Mouse (Mus musculus) neural tube, embryonic 13.5 days (tissue): ENCODE measurements around the gene Gpr33. TPM values are rescaled to one million over a fixed set of nuclear protein-coding genes. Genes with fewer than 3 reads are reported as not detected.

Experiments
- ATAC-seq: fragments of 200-750 bp; cut with Nextera tagmentation; 2 replicates; pipeline ENCODE4 v1.8.0; 2017; ENCODE audit warnings: low read depth, mild to moderate bottlenecking, moderate TSS enrichment, moderate library complexity
- H3K27ac ChIP-seq: fragments of 300-500 bp; sonication (generic); replicated peaks from 2 replicates; pipeline ENCODE4 v1.5.1; 2015; ENCODE audit warnings: moderate library complexity, mild to moderate bottlenecking, inconsistent platforms
- H3K27me3 ChIP-seq: fragments of 300-500 bp; sonication (generic); 2 replicates; pipeline ENCODE4 v1.6.1; 2015; ENCODE audit warnings: mild to moderate bottlenecking, inconsistent platforms
- H3K36me3 ChIP-seq: fragments of 300-500 bp; sonication (generic); 2 replicates; pipeline ENCODE4 v1.6.1; 2015; ENCODE audit warnings: mild to moderate bottlenecking, inconsistent platforms
- H3K4me1 ChIP-seq: fragments of 300-500 bp; sonication (generic); replicated peaks from 2 replicates; pipeline ENCODE4 v1.6.1; 2015; ENCODE audit warnings: inconsistent platforms
- H3K4me2 ChIP-seq: fragments of 300-500 bp; sonication (generic); 2 replicates; pipeline ENCODE4 v1.6.1; 2015; ENCODE audit warnings: inconsistent platforms, mild to moderate bottlenecking, moderate library complexity
- H3K4me3 ChIP-seq: fragments of 300-500 bp; sonication (generic); 2 replicates; pipeline ENCODE4 v1.5.1; 2015; ENCODE audit warnings: mild to moderate bottlenecking, inconsistent platforms
- H3K9ac ChIP-seq: fragments of 300-500 bp; sonication (generic); 2 replicates; pipeline ENCODE4 v1.6.1; 2015; ENCODE audit warnings: moderate library complexity, mild to moderate bottlenecking, inconsistent platforms
- H3K9me3 ChIP-seq: fragments of 300-500 bp; sonication (generic); 2 replicates; pipeline ENCODE4 v1.6.1; 2016; ENCODE audit warnings: inconsistent platforms
- WGBS: fragments of 180-500 bp; shearing (Covaris S2); methylation state at CpG from one replicate; pipeline ENCODE4 v1.1.7; 2015; 5-methylcytosine and 5-hydroxymethylcytosine counted together
- polyA plus RNA-seq: library from polyadenylated mRNA; unstranded; fragments of >200 nt; fragmentation: Nextera tagmentation; extraction: Ambion mirVana; gene quantifications from 2 replicates; pipeline ENCODE4 v1.2.1, GENCODE M21; 2015

Gpr33 gene
- not detected in 2 replicates for polyA plus RNA-seq

DNA sequence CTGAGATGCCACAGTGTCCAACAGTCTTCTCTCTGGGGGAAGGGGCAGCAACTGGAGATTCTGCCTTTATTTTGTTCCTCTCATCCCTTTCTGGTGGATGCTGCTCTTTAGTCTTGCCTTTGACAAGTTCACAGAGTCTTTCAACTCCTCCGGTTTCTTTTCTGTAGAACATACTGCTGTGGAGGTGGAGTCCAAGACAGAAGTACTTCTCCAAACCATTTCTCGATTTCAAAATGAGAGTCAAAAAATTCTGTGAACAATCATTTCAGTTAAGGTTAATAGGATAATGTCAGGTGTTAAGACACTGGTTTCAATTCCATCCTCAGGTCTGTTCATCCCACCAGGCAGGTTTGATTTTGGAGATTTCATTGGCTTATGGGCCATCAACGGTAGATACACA lies at the start of gene Gpr33:
Gene Gpr33 (minus strand): TSS at position 101 of the 400 bp plus-strand sequence.
- no peak within 1 kb of the TSS for H3K4me2 ChIP-seq
- no peak within 1 kb of the TSS for H3K9ac ChIP-seq
- no peaks in the 10 kb centered on the region for H3K36me3 ChIP-seq
- ATAC-seq = no peak
- H3K4me3 ChIP-seq = no peak within 1 kb of the TSS
- WGBS = 94% methylated on average over 3 of the region's 3 CpGs
- no peaks in the 10 kb centered on the region for H3K9me3 ChIP-seq
- H3K27ac ChIP-seq = no peak within 1 kb of the TSS
- H3K27me3 ChIP-seq = no peaks in the 10 kb centered on the region
- H3K4me1 ChIP-seq = no peaks in the 10 kb centered on the region

DNA sequence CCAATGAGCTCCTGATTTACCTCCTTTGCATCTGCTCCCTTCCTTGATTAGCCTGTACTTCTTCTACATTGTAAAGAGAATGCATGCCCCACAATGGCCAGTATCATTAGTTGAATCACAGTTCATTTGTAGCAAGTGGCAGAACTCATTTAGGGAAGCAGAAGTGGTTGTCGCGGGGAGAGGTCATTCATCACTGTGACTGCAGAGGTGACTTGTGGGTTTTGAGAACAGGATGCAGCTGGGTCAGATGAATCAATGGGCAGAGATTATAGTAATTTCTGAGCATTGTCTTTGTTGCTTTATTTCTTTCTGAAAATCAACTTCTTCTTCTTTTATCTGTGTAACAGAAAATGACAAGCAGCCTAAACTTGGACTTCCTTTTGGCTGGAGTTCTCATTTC lies 21.5 kb upstream of the Gpr33 start:
- Histone ChIP-seq H3K4me3 (no peak overlapping the region), H3K27ac (no peak overlapping the region), H3K4me1 (no peaks in the 10 kb centered on the region), H3K36me3 (no peaks in the 10 kb centered on the region), H3K9ac (no peak overlapping the region), H3K4me2 (no peak overlapping the region), H3K27me3 (no peaks in the 10 kb centered on the region), H3K9me3 (no peaks in the 10 kb centered on the region)
- 50% methylated on average over 2 of the region's 2 CpGs for WGBS
- ATAC-seq = no peak

GRCm38 (mm10) chr12:52046371-52046770 lies 18.5 kb upstream of the Gpr33 start:
- Histone ChIP-seq H3K9ac (no peak overlapping the region), H3K4me3 (no peak overlapping the region), H3K9me3 (no peaks in the 10 kb centered on the region), H3K27me3 (no peaks in the 10 kb centered on the region), H3K36me3 (no peaks in the 10 kb centered on the region), H3K27ac (no peak overlapping the region), H3K4me1 (no peaks in the 10 kb centered on the region), H3K4me2 (no peak overlapping the region)
- 94% methylated on average over 4 of the region's 4 CpGs for WGBS
- ATAC-seq = no peak

DNA sequence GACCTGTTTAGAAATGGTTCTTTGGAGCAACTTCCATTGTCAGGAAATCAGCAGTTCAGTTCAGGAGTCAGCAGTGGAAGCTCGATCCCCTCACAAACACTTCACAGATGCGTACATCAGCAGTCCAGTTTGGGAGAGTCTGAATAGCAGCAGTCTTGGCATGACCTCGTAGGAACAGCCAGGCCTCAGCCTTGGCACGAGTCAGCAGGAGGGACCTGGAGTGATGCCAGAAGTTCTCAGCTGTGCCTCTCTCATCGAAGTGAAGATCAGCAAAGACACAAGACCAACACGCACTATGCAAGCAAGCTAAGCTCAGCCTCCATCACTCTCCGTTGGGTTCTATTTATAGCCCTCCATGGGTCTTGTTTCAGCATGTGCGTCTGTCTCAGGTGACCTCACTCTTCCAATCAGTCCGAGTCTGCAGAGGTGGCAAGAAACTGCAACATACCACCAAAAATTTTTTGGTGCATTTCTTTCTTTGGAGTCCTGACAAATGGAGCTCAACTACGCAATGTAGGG lies 15.0 kb upstream of the Gpr33 start:
- Histone ChIP-seq H3K27me3 (no peaks in the 10 kb centered on the region), H3K36me3 (no peaks in the 10 kb centered on the region), H3K9ac (no peak overlapping the region), H3K9me3 (no peaks in the 10 kb centered on the region), H3K4me2 (no peak overlapping the region), H3K27ac (no peak overlapping the region), H3K4me1 (no peaks in the 10 kb centered on the region), H3K4me3 (no peak overlapping the region)
- 71% methylated on average over 10 of the region's 10 CpGs for WGBS
- no peak for ATAC-seq

- peak; percentile 36; the same call in 1 of the 2 replicates for ATAC-seq
- WGBS = 74% methylated on average over 3 of the region's 3 CpGs
- H3K9ac ChIP-seq = no peak overlapping the region
- no peaks in the 10 kb centered on the region for H3K4me1 ChIP-seq
- H3K9me3 ChIP-seq = no peaks in the 10 kb centered on the region
- H3K27ac ChIP-seq = no peak overlapping the region
- H3K4me3 ChIP-seq = no peak overlapping the region
- no peak overlapping the region for H3K4me2 ChIP-seq
- no peaks in the 10 kb centered on the region for H3K27me3 ChIP-seq
- no peaks in the 10 kb centered on the region for H3K36me3 ChIP-seq
These were observed 10.5 kb upstream of the Gpr33 start for GRCm38 (mm10) chr12:52038352-52038751.

DNA sequence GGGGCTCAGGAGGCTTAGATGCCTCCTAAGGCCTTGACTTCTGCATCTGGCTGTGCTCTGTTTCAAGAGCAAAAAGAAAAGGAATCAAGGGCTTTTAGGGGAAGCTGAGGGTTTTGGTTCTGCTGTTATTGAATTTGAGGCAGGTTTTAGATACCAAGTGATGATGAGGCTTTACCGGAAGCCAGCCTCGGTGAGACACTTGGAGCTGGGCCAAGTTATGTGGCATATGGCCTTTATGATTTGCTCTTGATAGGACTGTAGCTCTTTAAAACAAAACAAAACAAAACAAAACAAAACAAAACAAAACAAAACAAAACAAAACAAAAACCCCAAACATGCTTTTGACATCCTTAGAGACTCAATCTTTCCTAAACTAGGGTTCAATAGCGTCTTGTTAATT lies 7.1 kb upstream of the Gpr33 start:
- Histone ChIP-seq H3K4me3 (no peak overlapping the region), H3K9me3 (no peaks in the 10 kb centered on the region), H3K27me3 (no peaks in the 10 kb centered on the region), H3K9ac (no peak overlapping the region), H3K27ac (no peak overlapping the region), H3K4me1 (no peaks in the 10 kb centered on the region), H3K36me3 (no peaks in the 10 kb centered on the region), H3K4me2 (no peak overlapping the region)
- WGBS = 84% methylated on average over 3 of the region's 3 CpGs
- ATAC-seq = no peak

DNA sequence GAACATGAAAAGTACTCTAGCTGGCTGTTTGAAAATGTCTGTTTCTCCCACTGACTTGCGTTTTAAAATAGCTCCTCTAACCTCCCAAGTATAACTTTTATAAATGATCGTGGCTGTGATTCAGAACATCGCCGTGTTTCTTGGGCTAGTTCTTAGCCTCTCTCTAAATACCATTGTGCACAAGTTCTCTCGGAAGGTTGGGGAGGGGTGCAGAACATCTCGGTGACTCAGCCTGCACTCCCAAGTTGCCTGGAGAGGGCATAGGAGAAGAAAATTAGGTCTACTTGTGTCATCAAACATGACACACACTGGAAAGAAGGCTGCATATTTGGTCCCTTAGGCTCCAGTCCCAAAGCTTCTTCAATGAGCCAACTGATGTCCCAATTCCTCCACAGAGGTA lies 4.4 kb upstream of the Gpr33 start:
- WGBS = 88% methylated on average over 6 of the region's 6 CpGs
- H3K9ac ChIP-seq = no peak overlapping the region
- no peaks in the 10 kb centered on the region for H3K36me3 ChIP-seq
- ATAC-seq = no peak
- H3K4me2 ChIP-seq = no peak overlapping the region
- no peak overlapping the region for H3K4me3 ChIP-seq
- H3K27me3 ChIP-seq = no peaks in the 10 kb centered on the region
- no peaks in the 10 kb centered on the region for H3K4me1 ChIP-seq
- no peak overlapping the region for H3K27ac ChIP-seq
- no peaks in the 10 kb centered on the region for H3K9me3 ChIP-seq

- Histone ChIP-seq H3K4me3 (no peak overlapping the region), H3K9ac (no peak overlapping the region), H3K4me2 (no peak overlapping the region), H3K27me3 (no peaks in the 10 kb centered on the region), H3K9me3 (no peaks in the 10 kb centered on the region), H3K4me1 (peaks cover 7% of the 10 kb centered on the region; the same call in 1 of the 2 replicates), H3K27ac (no peak overlapping the region), H3K36me3 (no peaks in the 10 kb centered on the region)
- no peak for ATAC-seq
- WGBS = 91% methylated on average over 7 of the region's 7 CpGs
These were observed 13.3 kb downstream of the Gpr33 start for GRCm38 (mm10) chr12:52014494-52015029.

DNA sequence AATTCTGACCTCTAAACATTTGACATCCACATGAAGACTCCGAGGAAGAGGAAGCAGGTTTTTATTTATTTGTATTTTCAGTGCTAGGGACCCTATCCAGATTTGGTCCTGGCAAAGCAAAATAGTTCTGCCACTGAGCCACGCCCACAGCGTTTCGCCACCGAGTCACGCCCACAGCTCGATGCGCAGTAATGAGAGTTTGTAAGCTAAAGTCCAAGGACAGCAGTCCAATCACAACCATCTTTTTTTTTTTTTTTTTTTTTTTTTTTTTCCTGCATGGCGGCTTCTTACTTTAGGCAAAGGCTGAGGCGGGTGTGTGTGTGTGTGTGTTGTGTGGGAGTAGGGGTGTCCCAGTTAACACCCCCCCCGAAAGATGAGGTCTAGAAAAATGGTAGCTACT lies 13.8 kb downstream of the Gpr33 start:
- no peak overlapping the region for H3K4me2 ChIP-seq
- no peaks in the 10 kb centered on the region for H3K36me3 ChIP-seq
- no peaks in the 10 kb centered on the region for H3K9me3 ChIP-seq
- WGBS = 88% methylated on average over 11 of the region's 11 CpGs
- ATAC-seq = no peak
- H3K27ac ChIP-seq = no peak overlapping the region
- H3K4me1 ChIP-seq = peaks cover 7% of the 10 kb centered on the region; the same call in 1 of the 2 replicates
- no peak overlapping the region for H3K9ac ChIP-seq
- no peak overlapping the region for H3K4me3 ChIP-seq
- no peaks in the 10 kb centered on the region for H3K27me3 ChIP-seq

- Histone ChIP-seq H3K27me3 (no peaks in the 10 kb centered on the region), H3K36me3 (no peaks in the 10 kb centered on the region), H3K4me3 (no peak overlapping the region), H3K4me2 (no peak overlapping the region), H3K27ac (no peak overlapping the region), H3K4me1 (peaks cover 7% of the 10 kb centered on the region; the same call in 1 of the 2 replicates), H3K9ac (no peak overlapping the region), H3K9me3 (no peaks in the 10 kb centered on the region)
- ATAC-seq = no peak
- WGBS = 51% methylated on average over 9 of the region's 9 CpGs
These were observed 14.6 kb downstream of the Gpr33 start for GRCm38 (mm10) chr12:52013274-52013673.

- Histone ChIP-seq H3K4me1 (peaks cover 7% of the 10 kb centered on the region; the same call in 1 of the 2 replicates), H3K27ac (no peak overlapping the region), H3K4me3 (no peak overlapping the region), H3K4me2 (no peak overlapping the region), H3K36me3 (no peaks in the 10 kb centered on the region), H3K9ac (no peak overlapping the region), H3K27me3 (no peaks in the 10 kb centered on the region), H3K9me3 (no peaks in the 10 kb centered on the region)
- ATAC-seq = no peak
- WGBS = 83% methylated on average over 8 of the region's 8 CpGs
These were observed 15.7 kb downstream of the Gpr33 start for GRCm38 (mm10) chr12:52012159-52012558.

- H3K4me3 ChIP-seq = peak overlapping the region; percentile 25
- WGBS = 52% methylated on average over 2 of the region's 2 CpGs
- H3K4me1 ChIP-seq = peaks cover 10% of the 10 kb centered on the region; the same call in 1 of the 2 replicates
- H3K4me2 ChIP-seq = peak overlapping the region; percentile 48
- H3K9ac ChIP-seq = no peak overlapping the region
- H3K27ac ChIP-seq = peak overlapping the region; percentile 24; the same call in 1 of the 2 replicates
- H3K27me3 ChIP-seq = no peaks in the 10 kb centered on the region
- H3K36me3 ChIP-seq = no peaks in the 10 kb centered on the region
- no peak for ATAC-seq
- H3K9me3 ChIP-seq = no peaks in the 10 kb centered on the region
These were observed 17.3 kb downstream of the Gpr33 start for GRCm38 (mm10) chr12:52010630-52010961.
